Mouse (Mus musculus) erythroblast, embryonic 14.5 days (primary cell): ENCODE data around the gene Tspan17.

Experiments
- GATA1 ChIP-seq: IDR thresholded peaks from 2 replicates; pipeline ENCODE4 v1.6.1; 2012; ENCODE audit warnings: low read length, inconsistent platforms, mixed read lengths
- TAL1 ChIP-seq: IDR thresholded peaks from 3 replicates; pipeline ENCODE4 v1.6.1; 2012; ENCODE audit warnings: low read length, inconsistent platforms, mixed read lengths

GRCm38 (mm10) chr13:54813381-54813780 lies 24.2 kb downstream of the Tspan17 start:
- TF ChIP-seq GATA1 (no peak), TAL1 (no peak)
